Mouse (Mus musculus) large intestine, adult 2 months (tissue): Measurements from ENCODE around the gene Hsd17b2. TPM values are rescaled to one million over a fixed set of nuclear protein-coding genes. Genes with fewer than 3 reads are reported as not detected.

ENCODE experiments used
- DNase-seq: peaks from one replicate; pipeline ENCODE4 v3.0.0-alpha.2; 2012; ENCODE audit warnings: low read depth, low spot score
- WGBS: fragments of 180-500 bp; shearing (Covaris S2); methylation state at CpG from one replicate; pipeline ENCODE4 v1.1.7; 2018; 5-methylcytosine and 5-hydroxymethylcytosine counted together
- polyA plus RNA-seq: library from polyadenylated mRNA; depleted of rRNA; stranded (reverse); fragments of >200 nt; gene quantifications from 2 replicates; pipeline ENCODE4 v1.2.3, GENCODE M21; 2012

Hsd17b2 gene
- polyA plus RNA-seq, 1 experiment: 40.4 TPM

- DNase-seq: no peak
- 64% methylated on average over 5 of the region's 5 CpGs for WGBS
Observed at GRCm38 (mm10) chr8:117765947-117766346, 64.2 kb downstream of the Hsd17b2 start.

- WGBS: 78% methylated on average over 7 of the region's 7 CpGs
- no peak for DNase-seq
Observed at GRCm38 (mm10) chr8:117768971-117769370, 67.3 kb downstream of the Hsd17b2 start.

GRCm38 (mm10) chr8:117771115-117771836, 69.6 kb downstream of the Hsd17b2 start:
- 38% methylated on average over 9 of the region's 9 CpGs for WGBS
- DNase-seq: peak; percentile 55

- no peak for DNase-seq
- WGBS: 80% methylated on average over 2 of the region's 2 CpGs
Observed at GRCm38 (mm10) chr8:117772126-117772525, 70.4 kb downstream of the Hsd17b2 start.

- WGBS: 41% methylated on average over 2 of the region's 2 CpGs
- no peak for DNase-seq
Observed at GRCm38 (mm10) chr8:117772597-117772996, 70.9 kb downstream of the Hsd17b2 start.

GRCm38 (mm10) chr8:117775626-117776025, 73.9 kb downstream of the Hsd17b2 start:
- 52% methylated on average over 10 of the region's 10 CpGs for WGBS

GRCm38 (mm10) chr8:117776075-117776474, 74.4 kb downstream of the Hsd17b2 start:
- DNase-seq: no peak
- WGBS: 83% methylated on average over 10 of the region's 10 CpGs

More at GRCm38 (mm10) chr8:117775626-117776025, 73.9 kb downstream of the Hsd17b2 start:
- DNase-seq: no peak

- DNase-seq: no peak
- 37% methylated on average over 11 of the region's 11 CpGs for WGBS
Observed at GRCm38 (mm10) chr8:117778531-117779322, 77.0 kb downstream of the Hsd17b2 start.

GRCm38 (mm10) chr8:117779344-117779743, 77.6 kb downstream of the Hsd17b2 start:
- no peak for DNase-seq
- WGBS: 25% methylated on average over 6 of the region's 6 CpGs

- no peak for DNase-seq
- WGBS: 67% methylated on average over 6 of the region's 6 CpGs
Observed at GRCm38 (mm10) chr8:117781375-117782129, 79.8 kb downstream of the Hsd17b2 start.

GRCm38 (mm10) chr8:117783021-117783420, 81.3 kb downstream of the Hsd17b2 start:
- DNase-seq: no peak
- 84% methylated on average over 7 of the region's 7 CpGs for WGBS

GRCm38 (mm10) chr8:117786428-117786827, 84.7 kb downstream of the Hsd17b2 start:
- no peak for DNase-seq
- 90% methylated on average over 3 of the region's 3 CpGs for WGBS

- WGBS: 86% methylated on average over 19 of the region's 19 CpGs
- DNase-seq: no peak
Observed at GRCm38 (mm10) chr8:117792616-117793144, 91.0 kb downstream of the Hsd17b2 start.

- WGBS: 95% methylated on average over 10 of the region's 10 CpGs
Observed at GRCm38 (mm10) chr8:117794581-117794980, 92.9 kb downstream of the Hsd17b2 start.

GRCm38 (mm10) chr8:117796464-117796863, 94.8 kb downstream of the Hsd17b2 start:
- 80% methylated on average over 15 of the region's 15 CpGs for WGBS

More at GRCm38 (mm10) chr8:117794581-117794980, 92.9 kb downstream of the Hsd17b2 start:
- DNase-seq: no peak

GRCm38 (mm10) chr8:117798066-117798465, 96.4 kb downstream of the Hsd17b2 start:
- no peak for DNase-seq
- WGBS: 93% methylated on average over 2 of the region's 2 CpGs

More at GRCm38 (mm10) chr8:117796464-117796863, 94.8 kb downstream of the Hsd17b2 start:
- DNase-seq: no peak

GRCm38 (mm10) chr8:117801443-117802298, 100.0 kb downstream of the Hsd17b2 start, which contains the start of gene Mphosph6:
Mphosph6 (minus strand) TSS chr8:117801943.
- peak; percentile 93 for DNase-seq
- under 1% methylated on average over 65 of the region's 65 CpGs for WGBS

- DNase-seq: peak; percentile 33
Observed at GRCm38 (mm10) chr8:117802299-117802689, 100.6 kb downstream of the Hsd17b2 start.

GRCm38 (mm10) chr8:117805419-117805818, 103.7 kb downstream of the Hsd17b2 start:
- DNase-seq: peak; percentile 40
- 30% methylated on average over 5 of the region's 5 CpGs for WGBS

More at GRCm38 (mm10) chr8:117802299-117802689, 100.6 kb downstream of the Hsd17b2 start:
- 2% methylated on average over 11 of the region's 11 CpGs for WGBS
